Mouse (Mus musculus): ENCODE data around the gene Katna1.
A peak's percentile ranks its signal among the peaks of the same experiment; 100 is the strongest.

Gene Katna1

GRCm38 (mm10) chr10:7780238-7781176 is 54.7 kb downstream of the Katna1 start:
- peak; percentile 85 for DNase-seq

GRCm38 (mm10) chr10:7781214-7781613 is 55.4 kb downstream of the Katna1 start:
- DNase-seq: no peak

- no peak for DNase-seq
Observed at GRCm38 (mm10) chr10:7787319-7787718, 61.5 kb downstream of the Katna1 start.

GRCm38 (mm10) chr10:7792254-7792750 is 66.5 kb downstream of the Katna1 start:
- no peak for DNase-seq

- DNase-seq: peak; percentile 87
Observed at GRCm38 (mm10) chr10:7792751-7793385, 67.1 kb downstream of the Katna1 start, which contains the start of the genes Ginm1 and Ppil4. TSS of gene Ginm1 (minus strand) at chr10:7792824. TSS of gene Ppil4 (plus strand) at chr10:7792891.

GRCm38 (mm10) chr10:7801258-7801657 is 75.5 kb downstream of the Katna1 start:
- no peak for DNase-seq

GRCm38 (mm10) chr10:7802519-7803140 is 76.8 kb downstream of the Katna1 start:
- no peak for DNase-seq

- peak; percentile 55 for DNase-seq
Observed at GRCm38 (mm10) chr10:7809937-7810336, 84.1 kb downstream of the Katna1 start.

Measured in cerebellum, adult 8-10 months (tissue).